Mouse (Mus musculus): ENCODE results near the gene Olfr525. TPM values are rescaled to one million over a fixed set of nuclear protein-coding genes. Genes with fewer than 3 reads are reported as not detected.

The Olfr525 gene
- not detected in 2 replicates for polyA plus RNA-seq (2012; ENCODE audit: insufficient read depth, insufficient read length, low replicate concordance, missing spikeins)

GRCm38 (mm10) chr7:140320558-140320957 lies at the start of gene Olfr525:
Gene Olfr525, plus strand, starts transcription at chr7:140320858.
- no peak within 1 kb of the TSS for H3K4me3 ChIP-seq (ENCODE audit: insufficient read depth, low read depth, low read length)
- no peak for TF ChIP-seq CTCF (IDR thresholded peaks at IDR 0.05; ENCODE audit: insufficient read depth, low read depth, low read length)
- no peak for TF ChIP-seq POLR2A (IDR thresholded peaks at IDR 0.05; ENCODE audit: insufficient read depth, low read depth, low read length)
- WGBS, result 46% methylated on average over 1 of the region's 1 CpGs
- H3K27ac ChIP-seq (ENCODE audit: insufficient read depth, low read depth, low read length), result no peak within 1 kb of the TSS
- no peaks in the 10 kb centered on the region for H3K4me1 ChIP-seq (ENCODE audit: control insufficient read depth, insufficient read depth, low read length)

- Histone ChIP-seq H3K27ac (ENCODE audit: insufficient read depth, low read depth, low read length) (no peak overlapping the region), H3K4me3 (ENCODE audit: insufficient read depth, low read depth, low read length) (no peak overlapping the region), H3K4me1 (ENCODE audit: control insufficient read depth, insufficient read depth, low read length) (no peaks in the 10 kb centered on the region)
- TF ChIP-seq CTCF (IDR thresholded peaks at IDR 0.05; ENCODE audit: insufficient read depth, low read depth, low read length) (no peak), POLR2A (IDR thresholded peaks at IDR 0.05; ENCODE audit: insufficient read depth, low read depth, low read length) (no peak)
- 90% methylated on average over 9 of the region's 9 CpGs for WGBS
These were observed 24.9 kb upstream of the Olfr525 start for GRCm38 (mm10) chr7:140295746-140296145.

GRCm38 (mm10) chr7:140296876-140297275 lies 23.8 kb upstream of the Olfr525 start:
- Histone ChIP-seq H3K27ac (ENCODE audit: insufficient read depth, low read depth, low read length) (no peak overlapping the region), H3K4me3 (ENCODE audit: insufficient read depth, low read depth, low read length) (no peak overlapping the region), H3K4me1 (ENCODE audit: control insufficient read depth, insufficient read depth, low read length) (no peaks in the 10 kb centered on the region)
- WGBS, result 79% methylated on average over 6 of the region's 6 CpGs
- TF ChIP-seq CTCF (IDR thresholded peaks at IDR 0.05; ENCODE audit: insufficient read depth, low read depth, low read length) (no peak), POLR2A (IDR thresholded peaks at IDR 0.05; ENCODE audit: insufficient read depth, low read depth, low read length) (no peak)

GRCm38 (mm10) chr7:140299416-140299815 lies 21.2 kb upstream of the Olfr525 start:
- 96% methylated on average over 3 of the region's 3 CpGs for WGBS
- TF ChIP-seq POLR2A (IDR thresholded peaks at IDR 0.05; ENCODE audit: insufficient read depth, low read depth, low read length) (no peak), CTCF (IDR thresholded peaks at IDR 0.05; ENCODE audit: insufficient read depth, low read depth, low read length) (no peak)
- no peak overlapping the region for H3K4me3 ChIP-seq (ENCODE audit: insufficient read depth, low read depth, low read length)
- H3K27ac ChIP-seq (ENCODE audit: insufficient read depth, low read depth, low read length), result no peak overlapping the region
- H3K4me1 ChIP-seq (ENCODE audit: control insufficient read depth, insufficient read depth, low read length), result no peaks in the 10 kb centered on the region

- Histone ChIP-seq H3K4me3 (ENCODE audit: insufficient read depth, low read depth, low read length) (no peak overlapping the region), H3K27ac (ENCODE audit: insufficient read depth, low read depth, low read length) (no peak overlapping the region), H3K4me1 (ENCODE audit: control insufficient read depth, insufficient read depth, low read length) (no peaks in the 10 kb centered on the region)
- WGBS, result 85% methylated on average over 3 of the region's 3 CpGs
- TF ChIP-seq POLR2A (IDR thresholded peaks at IDR 0.05; ENCODE audit: insufficient read depth, low read depth, low read length) (no peak), CTCF (IDR thresholded peaks at IDR 0.05; ENCODE audit: insufficient read depth, low read depth, low read length) (no peak)
These were observed 735 bp upstream of the Olfr525 start for GRCm38 (mm10) chr7:140319861-140320385.

GRCm38 (mm10) chr7:140321135-140321534 lies 477 bp downstream of the Olfr525 start:
- H3K4me3 ChIP-seq (ENCODE audit: insufficient read depth, low read depth, low read length), result no peak overlapping the region
- H3K27ac ChIP-seq (ENCODE audit: insufficient read depth, low read depth, low read length), result no peak overlapping the region
- H3K4me1 ChIP-seq (ENCODE audit: control insufficient read depth, insufficient read depth, low read length), result no peaks in the 10 kb centered on the region
- TF ChIP-seq CTCF (IDR thresholded peaks at IDR 0.05; ENCODE audit: insufficient read depth, low read depth, low read length), result no peak
- no peak for TF ChIP-seq POLR2A (IDR thresholded peaks at IDR 0.05; ENCODE audit: insufficient read depth, low read depth, low read length)

GRCm38 (mm10) chr7:140329766-140330304 lies 9.2 kb downstream of the Olfr525 start:
- TF ChIP-seq POLR2A (IDR thresholded peaks at IDR 0.05; ENCODE audit: insufficient read depth, low read depth, low read length), result no peak
- TF ChIP-seq CTCF (IDR thresholded peaks at IDR 0.05; ENCODE audit: insufficient read depth, low read depth, low read length), result no peak
- no peaks in the 10 kb centered on the region for H3K4me1 ChIP-seq (ENCODE audit: control insufficient read depth, insufficient read depth, low read length)

GRCm38 (mm10) chr7:140333717-140334116 lies 13.1 kb downstream of the Olfr525 start, which contains the start of gene Olfr527:
Gene Olfr527, plus strand, starts transcription at chr7:140334017.
- Histone ChIP-seq H3K4me1 (ENCODE audit: control insufficient read depth, insufficient read depth, low read length) (no peaks in the 10 kb centered on the region), H3K27ac (ENCODE audit: insufficient read depth, low read depth, low read length) (no peak within 1 kb of the TSS), H3K4me3 (ENCODE audit: insufficient read depth, low read depth, low read length) (no peak within 1 kb of the TSS)
- no peak for TF ChIP-seq POLR2A (IDR thresholded peaks at IDR 0.05; ENCODE audit: insufficient read depth, low read depth, low read length)
- TF ChIP-seq CTCF (IDR thresholded peaks at IDR 0.05; ENCODE audit: insufficient read depth, low read depth, low read length), result no peak
- 90% methylated on average over 2 of the region's 2 CpGs for WGBS

More at GRCm38 (mm10) chr7:140329766-140330304, 9.2 kb downstream of the Olfr525 start:
- H3K4me3 ChIP-seq (ENCODE audit: insufficient read depth, low read depth, low read length), result no peak overlapping the region
- H3K27ac ChIP-seq (ENCODE audit: insufficient read depth, low read depth, low read length), result no peak overlapping the region
- 55% methylated on average over 1 of the region's 1 CpGs for WGBS

GRCm38 (mm10) chr7:140361571-140361970 lies 40.9 kb downstream of the Olfr525 start, which contains the start of gene Olfr60:
Gene Olfr60, minus strand, starts transcription at chr7:140361671.
- TF ChIP-seq CTCF (IDR thresholded peaks at IDR 0.05; ENCODE audit: insufficient read depth, low read depth, low read length), result no peak
- TF ChIP-seq POLR2A (IDR thresholded peaks at IDR 0.05; ENCODE audit: insufficient read depth, low read depth, low read length), result no peak
- Histone ChIP-seq H3K4me1 (ENCODE audit: control insufficient read depth, insufficient read depth, low read length) (no peaks in the 10 kb centered on the region), H3K4me3 (ENCODE audit: insufficient read depth, low read depth, low read length) (no peak within 1 kb of the TSS), H3K27ac (ENCODE audit: insufficient read depth, low read depth, low read length) (no peak within 1 kb of the TSS)
- WGBS, result 65% methylated on average over 3 of the region's 3 CpGs
